Mouse (Mus musculus) left cerebral cortex, postnatal 14 days (tissue): Measurements from ENCODE around the gene Mef2d. TPM values are rescaled to one million over a fixed set of nuclear protein-coding genes. Genes with fewer than 3 reads are reported as not detected.

Experiments
- DNase-seq, 2 experiments: peaks; one replicate each; pipeline ENCODE4 v3.0.0; 2021 to 2022; ENCODE audit warnings: low spot score in 2 of 2, mixed read lengths in 1 of 2
- intact Hi-C: fragments of 180-260 bp; cut with DNase I; formaldehyde crosslinking; loops from one replicate; pipeline ENCODE4 v1.15.1; 2025
- microRNA-seq, 2 experiments: library from miRNA; unstranded; fragments of <30 nt; microRNA quantifications; one replicate each; pipeline ENCODE4 v1.2.0; 2022
- total RNA-seq, 2 experiments: library from RNA; stranded (reverse); gene quantifications; 2 replicates each; pipeline ENCODE4 v1.2.3; 2021

Mef2d gene
- total RNA-seq, 2 experiments from 2014 or later: 196 to 201 TPM

DNA sequence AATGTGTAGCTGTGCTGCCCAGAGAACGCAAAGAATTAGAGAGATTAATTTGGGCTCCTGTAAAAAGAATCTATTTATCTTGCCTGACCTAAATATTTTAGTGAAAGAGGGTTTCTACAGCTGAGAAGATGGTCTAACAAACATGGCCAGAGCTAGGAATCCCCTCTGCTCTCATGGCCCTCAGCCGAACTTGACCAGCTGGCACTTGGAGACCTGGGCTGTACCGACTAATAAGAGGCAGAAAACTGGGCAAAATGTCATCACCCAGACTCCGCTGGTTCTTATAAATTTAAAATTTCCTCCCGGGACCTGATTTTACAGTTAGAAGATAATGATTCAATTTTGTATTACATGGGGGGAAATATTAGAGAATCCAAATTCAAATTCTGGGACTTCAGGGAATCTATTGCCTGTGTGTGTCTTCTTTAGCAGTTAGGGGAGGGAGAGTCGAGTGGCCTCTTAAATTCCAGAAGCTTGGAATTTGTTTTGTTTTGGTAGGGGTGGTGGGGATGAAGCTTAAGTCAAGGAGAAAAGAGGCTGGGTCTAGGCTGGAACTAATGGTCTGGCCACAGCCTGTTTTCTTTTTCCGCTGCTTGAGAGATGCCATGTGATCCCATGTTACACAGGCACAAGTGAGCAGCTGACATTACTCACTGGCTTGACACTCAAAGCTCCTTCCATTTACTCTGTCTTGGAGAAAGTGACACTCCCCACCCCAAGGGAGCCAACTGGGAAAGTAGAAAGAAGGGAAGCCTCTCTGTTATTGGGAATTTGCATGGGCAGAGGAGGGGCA is 74.6 kb downstream of the Mef2d start:
- intact Hi-C loops: no loop called here
- DNase-seq: peak in 1 of 2 experiments; percentile 24

GRCm38 (mm10) chr3:88217679-88218078 is 75.5 kb downstream of the Mef2d start:
- no peak for DNase-seq
- intact Hi-C loops: no loop called here

GRCm38 (mm10) chr3:88219940-88220339 is 77.8 kb downstream of the Mef2d start:
- peak in 1 of 2 experiments; percentile 32 for DNase-seq
- intact Hi-C loops: no loop called here

- intact Hi-C loops: no loop called here
- DNase-seq: peak in 1 of 2 experiments; percentile 36
Measured at GRCm38 (mm10) chr3:88220842-88221241, 78.7 kb downstream of the Mef2d start.

Small RNA genes within 50 kb of the gene (microRNA-seq; reads per million reads assigned to microRNA genes)
- gene Gm25641 (0 reads per million in 2 experiments), gene Mir3093 (64.6 to 71.2 reads per million in 2 experiments), gene Mir9-1 (0 reads per million in 2 experiments)

Other genes starting within 250 kb of the Mef2d start
- gene Hdgf, start 236.1 kb upstream of the Mef2d start, total RNA-seq: 100 to 1,000 TPM; 130 to 139 TPM
- 10 to 100 TPM; 45.5 to 48.5 TPM for gene Mrpl24, start 222.9 kb upstream of the Mef2d start, total RNA-seq
- gene Isg20l2, start 212.1 kb upstream of the Mef2d start, total RNA-seq: 10 to 100 TPM; 14.3 to 15.2 TPM
- 10 to 100 TPM; 17.7 to 19.0 TPM for gene Rrnad1, start 211.7 kb upstream of the Mef2d start, total RNA-seq
- 1 to 10 TPM; 5.4 to 5.9 TPM for gene Crabp2, start 193.7 kb upstream of the Mef2d start, total RNA-seq
- gene Nes, start 171.3 kb upstream of the Mef2d start, total RNA-seq: 10 to 100 TPM; 10.1 to 10.4 TPM
- 100 to 1,000 TPM; 297 to 331 TPM for gene Bcan, start 142.1 kb upstream of the Mef2d start, total RNA-seq
- 1 to 10 TPM; 1.3 TPM for gene Hapln2, start 114.8 kb upstream of the Mef2d start, total RNA-seq
- gene Gpatch4, start 99.3 kb upstream of the Mef2d start, total RNA-seq: 10 to 100 TPM; 15.5 to 16.5 TPM
- gene Naxe, start 83.9 kb upstream of the Mef2d start, total RNA-seq: 10 to 100 TPM; 60.8 to 64.2 TPM
- gene Ttc24, start 64.1 kb upstream of the Mef2d start, total RNA-seq: not detected
- 1 to 10 TPM in 1 of 2 experiments, under 1 TPM in 1; 0.66 to 1.2 TPM for gene Iqgap3, start 60.4 kb upstream of the Mef2d start, total RNA-seq
- gene Rhbg, start 112.3 kb downstream of the Mef2d start, total RNA-seq: under 1 TPM in 1 of 2 experiments, not detected in 1; 0.18 TPM
- gene Gm38392, start 144.8 kb downstream of the Mef2d start, total RNA-seq: under 1 TPM in 1 of 2 experiments, not detected in 1; 0.49 TPM
- 1 to 10 TPM; 2.6 to 3.9 TPM for gene Tsacc, start 154.6 kb downstream of the Mef2d start, total RNA-seq
- gene Cct3, start 154.7 kb downstream of the Mef2d start, total RNA-seq: 100 to 1,000 TPM; 163 to 170 TPM
- gene Glmp, start 182.7 kb downstream of the Mef2d start, total RNA-seq: 10 to 100 TPM; 84.4 to 93.6 TPM
- gene Tmem79, start 193.8 kb downstream of the Mef2d start, total RNA-seq: under 1 TPM; 0.99 TPM
- 10 to 100 TPM; 69.6 to 72.0 TPM for gene Smg5, start 193.9 kb downstream of the Mef2d start, total RNA-seq
- gene Paqr6, start 222.2 kb downstream of the Mef2d start, total RNA-seq: 1 to 10 TPM; 2.5 to 3.3 TPM
- gene Bglap3, start 230.4 kb downstream of the Mef2d start, total RNA-seq: under 1 TPM in 1 of 2 experiments, not detected in 1; 0.36 TPM
- 1 to 10 TPM in 1 of 2 experiments, not detected in 1; 1.4 TPM for gene Bglap2, start 236.3 kb downstream of the Mef2d start, total RNA-seq
- 1 to 10 TPM; 1.5 to 1.8 TPM for gene Bglap, start 242.1 kb downstream of the Mef2d start, total RNA-seq